Mouse (Mus musculus): Measurements from ENCODE around the gene Lrrc19. TPM values are rescaled to one million over a fixed set of nuclear protein-coding genes. Genes with fewer than 3 reads are reported as not detected.
"Not testable (repeated sequence)": the region's sequence is repeated elsewhere in the genome, so short reads cannot be mapped to it uniquely, and the experiment has no call there.

Gene Lrrc19
- polyA plus RNA-seq (2015; fragmentation: Nextera tagmentation; extraction: Ambion mirVana), result 0.04 and 0.13 TPM in 2 replicates

DNA sequence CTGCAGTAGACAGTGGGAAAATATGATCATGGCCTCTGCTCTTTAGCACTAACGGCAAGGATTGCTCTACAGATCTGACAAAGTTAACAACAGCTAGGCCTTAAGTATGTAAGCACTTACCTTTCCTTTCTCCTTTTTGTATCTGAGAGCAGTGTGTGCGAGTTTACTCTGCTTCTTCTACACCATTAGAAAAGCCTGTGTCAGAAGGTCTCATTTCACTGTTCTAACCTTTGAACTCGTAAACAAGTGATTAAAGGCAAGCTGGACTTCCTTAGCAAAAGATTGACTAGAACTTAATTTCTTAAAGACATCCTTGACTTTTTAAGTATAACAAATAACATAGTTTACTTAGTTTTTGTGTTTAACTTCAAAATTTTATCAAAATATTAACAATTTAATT is at the start of gene Lrrc19:
TSS of gene Lrrc19 (minus strand) at position 225 of the 400 bp plus-strand sequence.
- ATAC-seq (ENCODE audit: low read depth), result no peak
- WGBS (ENCODE audit: insufficient replicate concordance), result 65% methylated on average over 3 of the region's 3 CpGs
- H3K27me3 ChIP-seq (ENCODE audit: control insufficient read depth, insufficient read depth, low read depth, low read length), result no peaks in the 10 kb centered on the region

DNA sequence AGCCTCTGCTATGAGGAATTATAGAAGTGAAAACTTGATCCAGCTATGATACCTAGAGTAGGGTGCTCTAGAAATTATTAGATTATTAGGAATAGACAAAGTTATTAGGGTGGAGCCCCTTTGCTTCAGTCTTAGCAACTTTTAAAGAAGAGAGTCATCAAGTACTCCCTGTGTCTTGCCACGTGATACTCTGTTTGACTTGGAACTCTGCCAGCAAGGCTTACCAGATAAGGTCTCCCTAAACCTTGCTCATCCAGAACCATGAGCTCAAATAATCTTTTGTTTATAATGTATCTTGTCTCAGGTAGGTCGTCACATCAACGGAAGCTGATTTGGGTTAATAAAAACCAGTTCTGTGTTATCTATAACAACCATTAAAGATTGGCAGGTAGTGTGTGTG is 46.4 kb upstream of the Lrrc19 start:
- WGBS (ENCODE audit: insufficient replicate concordance), result 49% methylated on average over 3 of the region's 3 CpGs
- no peaks in the 10 kb centered on the region for H3K27me3 ChIP-seq (ENCODE audit: control insufficient read depth, insufficient read depth, low read depth, low read length)
- no peak overlapping the region for H3K4me3 ChIP-seq (ENCODE audit: low read depth, low read length)
- no peak overlapping the region for H3K9ac ChIP-seq (ENCODE audit: low read depth, low read length)
- no peaks in the 10 kb centered on the region for H3K36me3 ChIP-seq (ENCODE audit: control insufficient read depth, insufficient read depth)
- no peaks in the 10 kb centered on the region for H3K4me1 ChIP-seq (ENCODE audit: control insufficient read depth, low read depth, low read length)
- ATAC-seq (ENCODE audit: low read depth), result no peak
- no peak overlapping the region for H3K27ac ChIP-seq (ENCODE audit: low read length)
- no peak overlapping the region for H3K4me2 ChIP-seq (ENCODE audit: low read depth, low read length)
- no peaks in the 10 kb centered on the region for H3K9me3 ChIP-seq (replicated peaks; ENCODE audit: control insufficient read depth, low read length)

More for the DNA sequence above, at the start of gene Lrrc19:
- no peak within 1 kb of the TSS for H3K4me3 ChIP-seq (ENCODE audit: low read depth, low read length)
- H3K9ac ChIP-seq (ENCODE audit: low read depth, low read length), result no peak within 1 kb of the TSS
- no peaks in the 10 kb centered on the region for H3K36me3 ChIP-seq (ENCODE audit: control insufficient read depth, insufficient read depth)
- H3K4me2 ChIP-seq (ENCODE audit: low read depth, low read length), result no peak within 1 kb of the TSS
- H3K27ac ChIP-seq (ENCODE audit: low read length), result no peak within 1 kb of the TSS
- H3K9me3 ChIP-seq (replicated peaks; ENCODE audit: control insufficient read depth, low read length), result no peaks in the 10 kb centered on the region
- no peaks in the 10 kb centered on the region for H3K4me1 ChIP-seq (ENCODE audit: control insufficient read depth, low read depth, low read length)

DNA sequence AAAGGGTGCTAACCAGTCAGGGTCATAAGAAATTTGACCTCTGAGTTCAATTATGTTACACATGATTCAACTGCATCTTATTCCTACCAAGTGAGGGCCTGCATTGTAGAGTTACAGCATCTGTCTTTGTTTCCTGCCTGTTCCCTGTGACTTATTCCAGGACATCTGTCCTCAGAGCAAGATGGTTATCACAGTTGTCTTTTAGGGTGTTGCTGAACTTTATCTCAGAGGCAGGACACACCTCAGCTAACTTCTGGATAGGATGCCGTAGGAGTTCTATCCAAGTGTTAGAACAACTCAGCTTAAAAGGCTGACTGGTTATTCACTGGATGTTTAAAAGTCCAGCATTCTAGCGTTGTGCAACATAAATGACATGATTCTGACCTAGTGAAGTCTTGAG is 42.2 kb upstream of the Lrrc19 start:
- no peaks in the 10 kb centered on the region for H3K4me1 ChIP-seq (ENCODE audit: control insufficient read depth, low read depth, low read length)
- ATAC-seq (ENCODE audit: low read depth), result no peak

DNA sequence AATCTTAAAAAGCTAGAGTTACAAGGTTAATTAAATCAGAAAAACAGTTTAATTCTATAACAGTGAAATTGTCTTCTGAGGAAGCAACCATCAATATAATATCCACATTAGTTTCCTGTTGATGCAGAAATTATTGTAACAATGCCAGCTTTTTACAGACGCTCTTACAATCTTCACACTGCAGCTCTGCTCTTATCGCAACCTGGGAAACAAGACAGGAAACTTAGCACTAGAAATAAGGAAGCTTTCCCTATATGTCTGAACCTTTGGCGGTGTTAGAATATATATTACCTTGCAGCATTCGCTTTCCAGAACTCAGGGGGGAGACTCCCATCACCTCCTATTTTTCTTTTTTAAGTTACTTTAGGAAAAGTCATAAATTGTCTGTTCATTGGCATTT is 41.1 kb upstream of the Lrrc19 start:
- Histone ChIP-seq H3K9ac (ENCODE audit: low read depth, low read length) (no peak overlapping the region), H3K27me3 (ENCODE audit: control insufficient read depth, insufficient read depth, low read depth, low read length) (no peaks in the 10 kb centered on the region), H3K9me3 (replicated peaks; ENCODE audit: control insufficient read depth, low read length) (no peaks in the 10 kb centered on the region), H3K27ac (ENCODE audit: low read length) (no peak overlapping the region), H3K4me2 (ENCODE audit: low read depth, low read length) (no peak overlapping the region), H3K4me1 (ENCODE audit: control insufficient read depth, low read depth, low read length) (no peaks in the 10 kb centered on the region), H3K4me3 (ENCODE audit: low read depth, low read length) (no peak overlapping the region), H3K36me3 (ENCODE audit: control insufficient read depth, insufficient read depth) (no peaks in the 10 kb centered on the region)
- 15% methylated on average over 4 of the region's 4 CpGs for WGBS (ENCODE audit: insufficient replicate concordance)
- ATAC-seq (ENCODE audit: low read depth), result no peak

More for the DNA sequence above, 42.2 kb upstream of the Lrrc19 start:
- Histone ChIP-seq H3K4me2 (ENCODE audit: low read depth, low read length) (no peak overlapping the region), H3K27ac (ENCODE audit: low read length) (no peak overlapping the region), H3K9ac (ENCODE audit: low read depth, low read length) (no peak overlapping the region), H3K27me3 (ENCODE audit: control insufficient read depth, insufficient read depth, low read depth, low read length) (no peaks in the 10 kb centered on the region), H3K36me3 (ENCODE audit: control insufficient read depth, insufficient read depth) (no peaks in the 10 kb centered on the region), H3K4me3 (ENCODE audit: low read depth, low read length) (no peak overlapping the region), H3K9me3 (replicated peaks; ENCODE audit: control insufficient read depth, low read length) (no peaks in the 10 kb centered on the region)
- 58% methylated on average over 2 of the region's 2 CpGs for WGBS (ENCODE audit: insufficient replicate concordance)

DNA sequence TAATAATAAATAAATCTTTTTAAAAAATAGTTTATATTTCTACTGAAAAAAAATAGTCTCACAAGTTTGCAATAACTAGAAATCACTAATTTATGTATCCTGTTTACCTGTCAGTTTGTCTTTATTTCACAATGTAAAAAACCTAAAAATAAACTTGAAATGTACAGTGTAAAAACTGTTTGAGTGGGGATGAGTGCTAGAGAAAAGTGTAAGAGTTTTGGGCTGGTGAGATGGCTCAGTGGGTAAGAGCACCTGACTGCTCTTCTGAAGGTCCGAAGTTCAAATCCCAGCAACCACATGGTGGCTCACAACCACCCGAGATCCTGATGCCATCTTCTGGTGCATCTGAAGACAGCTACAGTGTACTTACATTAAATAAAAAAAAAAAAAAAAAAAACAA is 39.9 kb upstream of the Lrrc19 start:
- not testable (repeated sequence) for H3K4me3 ChIP-seq (ENCODE audit: low read depth, low read length)

DNA sequence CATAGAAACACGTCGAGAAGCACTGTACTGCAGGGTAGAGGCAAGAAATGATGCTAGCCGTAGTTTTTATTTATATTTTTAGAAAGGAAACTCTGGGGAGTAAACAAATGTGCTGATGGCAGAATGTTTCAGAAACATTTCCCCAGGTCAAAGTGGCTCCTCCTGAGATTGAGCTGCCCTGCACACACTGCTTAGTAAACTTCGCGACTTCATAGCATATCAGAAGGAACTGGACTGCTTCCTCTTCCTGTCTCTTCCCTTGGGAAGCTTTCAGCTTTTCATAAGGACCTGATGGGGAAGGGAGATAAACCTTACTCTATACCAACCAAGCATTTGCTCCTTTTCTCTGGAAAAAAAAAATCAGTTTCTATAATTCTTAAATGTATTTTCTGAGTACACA is 33.4 kb upstream of the Lrrc19 start:
- Histone ChIP-seq H3K9me3 (replicated peaks; ENCODE audit: control insufficient read depth, low read length) (no peaks in the 10 kb centered on the region), H3K4me2 (ENCODE audit: low read depth, low read length) (no peak overlapping the region), H3K36me3 (ENCODE audit: control insufficient read depth, insufficient read depth) (no peaks in the 10 kb centered on the region), H3K27ac (ENCODE audit: low read length) (no peak overlapping the region), H3K4me1 (ENCODE audit: control insufficient read depth, low read depth, low read length) (no peaks in the 10 kb centered on the region), H3K4me3 (ENCODE audit: low read depth, low read length) (no peak overlapping the region), H3K9ac (ENCODE audit: low read depth, low read length) (no peak overlapping the region), H3K27me3 (ENCODE audit: control insufficient read depth, insufficient read depth, low read depth, low read length) (no peaks in the 10 kb centered on the region)
- no peak for ATAC-seq (ENCODE audit: low read depth)
- 51% methylated on average over 5 of the region's 5 CpGs for WGBS (ENCODE audit: insufficient replicate concordance)

More for the DNA sequence above, 39.9 kb upstream of the Lrrc19 start:
- not testable (repeated sequence) for H3K36me3 ChIP-seq (ENCODE audit: control insufficient read depth, insufficient read depth); H3K4me2 ChIP-seq (ENCODE audit: low read depth, low read length); H3K9ac ChIP-seq (ENCODE audit: low read depth, low read length); H3K4me1 ChIP-seq (ENCODE audit: control insufficient read depth, low read depth, low read length); H3K27me3 ChIP-seq (ENCODE audit: control insufficient read depth, insufficient read depth, low read depth, low read length); H3K27ac ChIP-seq (ENCODE audit: low read length); H3K9me3 ChIP-seq (replicated peaks; ENCODE audit: control insufficient read depth, low read length); ATAC-seq (ENCODE audit: low read depth)
- 51% methylated on average over 2 of the region's 2 CpGs for WGBS (ENCODE audit: insufficient replicate concordance)

DNA sequence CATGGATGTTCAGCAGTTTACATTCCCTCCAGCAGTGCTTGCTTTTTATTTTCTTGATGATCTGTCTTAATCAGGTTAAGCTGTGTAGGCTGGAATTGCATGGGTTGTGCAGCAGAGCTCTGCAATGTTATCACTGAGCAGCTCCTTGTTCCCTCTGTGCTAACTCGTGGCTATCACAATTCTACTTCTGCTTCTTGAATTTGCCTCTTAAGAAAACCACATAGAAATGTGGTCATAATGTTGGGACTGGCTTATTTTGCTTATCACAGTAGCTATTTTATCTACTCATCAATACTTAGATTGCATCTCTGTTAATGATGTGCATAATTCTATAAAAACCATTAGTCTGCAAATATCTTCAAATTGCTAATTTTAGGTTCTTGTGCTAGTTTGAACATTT is 32.1 kb upstream of the Lrrc19 start:
- no peak overlapping the region for H3K9ac ChIP-seq (ENCODE audit: low read depth, low read length)
- H3K36me3 ChIP-seq (ENCODE audit: control insufficient read depth, insufficient read depth), result no peaks in the 10 kb centered on the region
- ATAC-seq (ENCODE audit: low read depth), result no peak
- no peak overlapping the region for H3K4me2 ChIP-seq (ENCODE audit: low read depth, low read length)
- H3K9me3 ChIP-seq (replicated peaks; ENCODE audit: control insufficient read depth, low read length), result no peaks in the 10 kb centered on the region
- no peaks in the 10 kb centered on the region for H3K27me3 ChIP-seq (ENCODE audit: control insufficient read depth, insufficient read depth, low read depth, low read length)
- WGBS (ENCODE audit: insufficient replicate concordance), result 8% methylated on average over 1 of the region's 1 CpGs
- no peak overlapping the region for H3K4me3 ChIP-seq (ENCODE audit: low read depth, low read length)
- H3K4me1 ChIP-seq (ENCODE audit: control insufficient read depth, low read depth, low read length), result no peaks in the 10 kb centered on the region
- H3K27ac ChIP-seq (ENCODE audit: low read length), result no peak overlapping the region

DNA sequence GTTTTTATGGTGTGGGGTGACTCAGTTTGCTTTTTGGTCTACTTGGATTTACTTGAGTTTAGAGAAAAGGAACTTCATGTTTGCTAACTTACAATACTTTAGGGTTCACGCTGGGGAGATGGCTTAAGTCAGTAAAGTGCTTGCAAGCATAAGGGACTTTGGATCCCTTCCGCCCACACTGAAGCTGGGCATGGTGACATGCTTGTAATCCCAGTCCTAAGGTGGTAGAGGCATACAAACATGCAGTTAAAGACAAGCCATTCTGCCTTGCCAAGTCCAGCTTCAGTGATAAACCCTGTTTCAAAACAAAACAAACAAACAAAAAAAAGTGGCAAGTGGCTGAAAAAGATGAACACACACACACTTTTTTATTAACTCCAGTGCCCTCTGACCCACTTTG is 31.2 kb upstream of the Lrrc19 start:
- 50% methylated on average over 2 of the region's 2 CpGs for WGBS (ENCODE audit: insufficient replicate concordance)
- H3K4me3 ChIP-seq (ENCODE audit: low read depth, low read length), result no peak overlapping the region

DNA sequence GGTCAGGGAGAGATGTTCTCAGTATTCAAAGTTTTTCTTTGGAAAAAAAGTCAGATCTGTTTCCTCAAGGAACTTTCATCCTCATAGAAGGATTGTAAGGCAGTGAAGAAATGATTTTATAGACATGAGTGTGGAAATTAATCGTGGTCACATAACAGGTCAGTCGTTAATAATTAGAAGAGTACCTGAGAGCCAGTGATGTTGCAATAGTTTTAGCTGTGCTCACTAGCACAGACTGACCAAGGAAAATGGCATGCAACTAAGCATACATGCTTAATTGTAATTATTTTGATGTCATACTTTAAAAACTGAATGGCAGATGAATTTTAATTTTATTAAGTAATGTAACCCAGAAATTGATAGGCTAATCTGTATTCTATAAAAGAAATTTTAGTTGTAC is 30.7 kb upstream of the Lrrc19 start:
- WGBS (ENCODE audit: insufficient replicate concordance), result 59% methylated on average over 2 of the region's 2 CpGs
- ATAC-seq (ENCODE audit: low read depth), result no peak

More for the DNA sequence above, 31.2 kb upstream of the Lrrc19 start:
- Histone ChIP-seq H3K4me2 (ENCODE audit: low read depth, low read length) (no peak overlapping the region), H3K4me1 (ENCODE audit: control insufficient read depth, low read depth, low read length) (no peaks in the 10 kb centered on the region), H3K9ac (ENCODE audit: low read depth, low read length) (no peak overlapping the region), H3K27ac (ENCODE audit: low read length) (no peak overlapping the region), H3K36me3 (ENCODE audit: control insufficient read depth, insufficient read depth) (no peaks in the 10 kb centered on the region), H3K9me3 (replicated peaks; ENCODE audit: control insufficient read depth, low read length) (no peaks in the 10 kb centered on the region), H3K27me3 (ENCODE audit: control insufficient read depth, insufficient read depth, low read depth, low read length) (no peaks in the 10 kb centered on the region)
- no peak for ATAC-seq (ENCODE audit: low read depth)

More for the DNA sequence above, 30.7 kb upstream of the Lrrc19 start:
- Histone ChIP-seq H3K36me3 (ENCODE audit: control insufficient read depth, insufficient read depth) (no peaks in the 10 kb centered on the region), H3K27me3 (ENCODE audit: control insufficient read depth, insufficient read depth, low read depth, low read length) (no peaks in the 10 kb centered on the region), H3K27ac (ENCODE audit: low read length) (no peak overlapping the region), H3K9me3 (replicated peaks; ENCODE audit: control insufficient read depth, low read length) (no peaks in the 10 kb centered on the region), H3K9ac (ENCODE audit: low read depth, low read length) (no peak overlapping the region), H3K4me2 (ENCODE audit: low read depth, low read length) (no peak overlapping the region), H3K4me1 (ENCODE audit: control insufficient read depth, low read depth, low read length) (no peaks in the 10 kb centered on the region), H3K4me3 (ENCODE audit: low read depth, low read length) (no peak overlapping the region)
